Mouse (Mus musculus): Measurements from ENCODE around the gene Gm49359. TPM values are rescaled to one million over a fixed set of nuclear protein-coding genes. Genes with fewer than 3 reads are reported as not detected.
A peak's percentile ranks its signal among the peaks of the same experiment; 100 is the strongest.
"Not testable (repeated sequence)": the region's sequence is repeated elsewhere in the genome, so short reads cannot be mapped to it uniquely, and the experiment has no call there.

The Gm49359 gene
- total RNA-seq (2021): 10 to 100 TPM; 10.7 to 15.8 TPM

GRCm38 (mm10) chr13:62466424-62467334 is at the start of gene Gm49359:
Gene Gm49359, minus strand, starts transcription at chr13:62466832.
- DNase-seq (ENCODE audit: low spot score in 2 of 2): peak; percentile 86 to 88
- intact Hi-C loops (cut with DNase I): loop anchor here (10.0 kb wide), 1 partner anchor 388 kb away; the partner anchor contains the start of gene Fbp2

GRCm38 (mm10) chr13:62510641-62511420 is 44.2 kb upstream of the Gm49359 start:
- intact Hi-C loops (cut with DNase I): not testable (repeated sequence)

GRCm38 (mm10) chr13:62472661-62473060 is 6.0 kb upstream of the Gm49359 start:
- DNase-seq (ENCODE audit: low spot score in 2 of 2); intact Hi-C loops (cut with DNase I): not testable (repeated sequence)

More at GRCm38 (mm10) chr13:62510641-62511420, 44.2 kb upstream of the Gm49359 start:
- DNase-seq (ENCODE audit: low spot score in 2 of 2): not testable (repeated sequence)

DNA sequence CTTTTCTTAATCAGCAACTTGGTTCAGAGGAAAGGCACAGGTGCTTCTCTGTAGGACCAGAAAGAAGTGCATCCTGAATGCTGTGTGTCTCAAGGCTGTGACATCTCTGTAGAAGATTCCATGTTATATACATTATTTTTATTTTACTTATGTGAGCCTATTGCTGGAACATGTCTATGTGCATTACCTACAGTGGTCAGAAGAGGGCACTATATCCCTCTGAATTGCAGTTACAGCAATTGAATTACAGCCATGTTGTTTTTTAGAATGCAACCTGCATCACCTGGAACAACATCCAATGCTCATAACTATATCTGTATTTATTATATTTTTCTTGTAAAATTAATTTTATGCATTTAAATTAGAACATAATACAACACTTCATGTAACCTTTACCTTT is 3.3 kb upstream of the Gm49359 start:
- not testable (repeated sequence) for DNase-seq (ENCODE audit: low spot score in 2 of 2)
- intact Hi-C loops (cut with DNase I): loop anchor here (10.0 kb wide), 1 partner anchor 385 kb away; the partner anchor contains the start of gene Fbp2

Small RNA genes within 50 kb of the gene (microRNA-seq; reads per million reads assigned to microRNA genes)
- not detected for gene Gm22256

Other genes with a start within 250 kb of the Gm49359 start
- gene Gm3604, start 83.7 kb downstream of the Gm49359 start, total RNA-seq (2021): 1 to 10 TPM; 1.2 to 1.4 TPM
- 1 to 10 TPM in 1 of 2 experiments, not detected in 1; 1.4 TPM for gene Zfp935, start 91.7 kb upstream of the Gm49359 start, total RNA-seq (2021)
- gene Zfp934, start 104.4 kb upstream of the Gm49359 start, total RNA-seq (2021): 1 to 10 TPM; 6.1 to 6.9 TPM
- gene 6720489N17Rik, start 157.3 kb upstream of the Gm49359 start, total RNA-seq (2021): 1 to 10 TPM; 2.9 to 3.4 TPM